Mouse (Mus musculus): Measurements from ENCODE around the gene Pum2.

DNA sequence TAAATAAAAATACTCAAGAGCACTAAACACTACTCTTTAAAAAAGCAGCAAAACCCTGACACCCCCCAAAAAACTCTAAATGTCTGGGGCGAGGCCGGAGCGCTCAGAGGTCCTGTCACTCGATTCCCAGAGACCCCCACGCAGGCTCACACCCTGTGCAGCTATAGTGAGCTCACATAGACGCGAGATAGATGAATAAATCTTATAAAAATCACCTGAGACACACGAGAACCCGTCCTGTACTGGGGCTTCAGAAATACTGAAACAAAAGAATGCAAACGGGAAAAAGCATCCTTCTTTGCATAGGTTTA lies 32.6 kb upstream of the Pum2 start:
- TF ChIP-seq CTCF (IDR thresholded peaks at IDR 0.05; ENCODE audit: control insufficient read depth, insufficient read depth, insufficient read length) (no peak), MYOG (IDR thresholded peaks at IDR 0.05; ENCODE audit: control insufficient read depth, extremely low read depth, insufficient read length) (no peak), MAX (IDR thresholded peaks at IDR 0.05) (no peak), USF1 (IDR thresholded peaks at IDR 0.05; ENCODE audit: low read depth) (no peak), MYOD1 (IDR thresholded peaks at IDR 0.05; ENCODE audit: control insufficient read depth, insufficient read length, low read depth) (no peak)
